8 mouse cellular contexts compared by ENCODE assay signal in the genomic region with DNA sequence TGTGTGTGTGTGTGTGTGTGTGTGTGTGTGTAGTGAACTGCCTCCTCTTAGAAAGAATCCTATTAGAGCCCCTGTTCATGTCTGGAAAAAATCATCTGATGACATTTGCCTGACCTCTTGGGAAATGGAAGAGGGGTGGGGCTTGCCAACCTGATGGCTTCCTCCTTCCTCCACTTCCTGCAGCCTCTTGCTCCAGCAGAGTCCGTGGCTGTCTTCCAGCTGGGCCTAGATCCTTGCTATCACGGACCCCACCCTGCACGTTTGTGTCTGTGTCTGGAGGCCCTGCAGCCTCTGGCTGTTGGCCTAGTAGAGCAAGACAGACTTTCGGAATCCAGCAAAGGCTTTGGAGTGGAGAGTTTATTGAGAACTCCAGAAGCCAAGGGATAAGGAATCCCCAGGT.
DNase-seq lines count a peak whose midpoint lies in the region.

No protein-coding gene starts in this region.

- peak; percentile 6 for DNase-seq in left cerebral cortex, postnatal 4 days
- no peak for DNase-seq in left cerebral cortex, adult 11 months (ENCODE audit: low spot score)
- peak; percentile 80 to 93 for DNase-seq in heart, adult 18-20 months
- DNase-seq in kidney, postnatal 14 days, result peak; percentile 90
- peak; percentile 30 for DNase-seq in ovary, postnatal 36 days (ENCODE audit: low spot score)
- no peak for DNase-seq in B cell, adult 2 months
- no peak for DNase-seq in frontal cortex, postnatal 10 days (ENCODE audit: low spot score in 2 of 2)
- DNase-seq in retina, embryonic 14.5 days (ENCODE audit: low spot score), result no peak

- intact Hi-C loops in left cerebral cortex, postnatal 4 days (cut with DNase I), result no loop called here

Comparison
In these comparisons a context has a peak if more than half of its experiments do, and no peak if none do; other contexts are left out.
1. DNase-seq: peak in left cerebral cortex, postnatal 4 days (single experiment), heart, adult 18-20 months (2 of 2), kidney, postnatal 14 days (single experiment) and ovary, postnatal 36 days (single experiment); none in left cerebral cortex, adult 11 months (single experiment), B cell, adult 2 months (0 of 2), frontal cortex, postnatal 10 days (0 of 2) and retina, embryonic 14.5 days (single experiment).